Mouse (Mus musculus) natural killer cell, adult 2 months (primary cell): ENCODE measurements around the gene Bpifb1.
"Not testable (repeated sequence)": the region's sequence is repeated elsewhere in the genome, so short reads cannot be mapped to it uniquely, and the experiment has no call there.

Experiments used
- DNase-seq, 2 experiments: peaks; one replicate each; pipeline ENCODE4 v3.0.0; 2022; ENCODE audit warnings: low spot score in 2 of 2

Gene Bpifb1

DNA sequence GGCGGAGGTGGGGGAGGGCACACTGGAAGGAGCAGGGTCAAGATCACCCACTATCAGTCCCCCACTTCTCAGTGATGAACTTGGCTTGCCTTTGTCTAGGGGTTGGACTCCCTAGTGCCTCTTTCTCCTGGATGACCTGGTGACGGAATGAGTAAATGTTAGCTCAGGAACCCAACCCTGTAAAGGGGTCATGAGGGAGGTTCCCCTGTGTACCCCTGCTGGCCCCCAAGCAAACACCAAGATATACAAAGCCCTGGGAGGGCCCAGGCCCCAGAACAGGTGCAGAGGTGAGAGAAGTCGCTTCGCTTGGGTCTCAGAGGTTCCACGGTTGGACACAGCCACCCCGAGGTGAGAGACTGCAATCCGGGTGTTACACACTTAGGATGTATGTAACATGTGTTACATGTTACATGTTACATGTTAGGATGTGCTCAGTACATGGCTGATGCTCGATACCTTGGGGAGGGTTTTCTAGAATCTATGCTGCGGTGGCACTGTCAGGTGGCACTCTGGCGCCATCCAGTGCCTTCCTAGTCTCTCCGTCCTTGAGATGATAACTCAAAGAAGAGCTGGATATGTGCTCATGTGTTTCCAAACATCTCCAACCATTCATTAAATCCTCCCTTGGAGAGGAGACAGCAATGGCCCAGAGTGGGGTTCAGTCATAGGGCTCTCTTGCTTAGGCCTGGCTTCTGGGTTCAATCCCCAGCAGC is at the start of gene Bpifb1:
Gene Bpifb1, plus strand, starts transcription at position 273 of the 713 bp plus-strand sequence.
- no peak for DNase-seq

GRCm38 (mm10) chr2:154142580-154142979 is 48.0 kb upstream of the Bpifb1 start, which contains the start of gene Bpifa1:
Gene Bpifa1, plus strand, starts transcription at chr2:154142880.
- DNase-seq, result no peak

DNA sequence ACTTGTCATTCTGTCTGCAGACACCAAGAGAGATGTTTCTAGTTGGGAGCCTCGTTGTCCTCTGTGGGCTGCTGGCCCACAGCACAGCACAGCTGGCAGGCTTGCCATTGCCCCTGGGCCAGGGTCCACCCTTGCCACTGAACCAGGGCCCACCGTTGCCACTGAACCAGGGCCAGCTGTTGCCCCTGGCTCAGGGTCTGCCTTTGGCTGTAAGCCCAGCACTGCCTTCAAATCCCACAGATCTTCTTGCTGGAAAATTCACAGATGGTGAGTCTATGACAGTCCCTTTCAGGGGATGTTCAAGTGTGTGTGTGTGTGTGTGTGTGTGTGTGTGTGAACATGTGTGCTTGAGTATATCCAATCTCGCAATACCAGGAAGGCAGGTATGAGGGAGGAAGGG is 46.9 kb upstream of the Bpifb1 start:
- no peak for DNase-seq

DNA sequence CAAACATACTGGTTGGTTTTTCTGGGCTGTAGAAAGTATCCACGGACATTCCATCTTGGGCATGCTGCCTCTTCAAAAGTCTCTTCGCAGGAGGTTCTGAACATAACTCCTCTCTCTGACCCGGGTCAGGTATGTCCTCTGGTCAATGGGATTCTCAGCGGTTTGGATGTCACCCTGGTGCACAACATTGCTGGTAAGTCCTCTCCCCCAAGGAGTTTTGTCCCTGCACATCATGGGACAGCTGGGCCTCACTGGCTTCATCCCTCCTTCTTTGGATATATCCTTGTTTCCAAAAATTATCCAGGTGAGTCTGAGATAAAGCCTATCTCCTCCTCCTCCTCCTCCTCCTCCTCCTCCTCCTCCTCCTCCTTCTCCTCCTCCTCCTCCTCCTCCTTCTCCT is 43.1 kb upstream of the Bpifb1 start:
- DNase-seq, result no peak

DNA sequence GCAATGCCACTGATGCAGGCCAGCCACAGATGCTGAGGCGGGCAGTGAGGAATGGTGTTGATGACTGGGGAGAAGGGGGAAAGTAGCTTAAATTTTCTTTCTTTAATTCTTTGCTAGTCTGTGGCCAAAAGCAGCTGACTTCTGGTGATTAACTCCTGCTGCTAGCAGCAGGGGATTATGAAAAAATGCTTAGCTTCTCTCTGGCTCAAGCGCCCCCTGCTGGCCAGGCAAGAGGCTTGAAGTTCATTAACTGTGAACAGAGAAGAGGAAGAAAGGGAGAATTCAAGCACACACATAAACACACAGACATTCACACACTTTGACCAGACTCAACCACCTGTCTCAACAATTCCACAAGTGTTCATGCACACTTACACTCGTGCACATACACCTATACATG is 32.2 kb upstream of the Bpifb1 start:
- DNase-seq, result no peak

DNA sequence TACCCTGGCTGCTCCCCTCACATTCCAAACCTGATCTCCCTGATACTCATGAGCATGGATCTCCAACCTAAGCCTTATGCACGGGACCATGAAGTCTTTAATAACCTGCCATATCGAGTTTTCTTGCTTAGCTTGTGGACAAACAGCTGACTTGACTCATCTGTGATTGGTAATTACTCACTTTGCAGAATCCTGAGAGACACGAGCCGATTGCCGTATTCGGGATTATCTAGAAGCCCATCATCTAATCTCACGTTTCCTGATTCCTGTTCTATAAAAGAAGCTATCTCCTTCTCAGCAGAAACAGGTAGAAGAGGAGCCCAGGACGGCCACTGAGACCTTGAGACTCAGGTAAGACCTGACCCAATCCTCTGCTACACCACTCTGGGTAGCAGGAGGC is 28.3 kb upstream of the Bpifb1 start, which contains the start of gene Bpifa5:
Gene Bpifa5, plus strand, starts transcription at position 301 of the 400 bp plus-strand sequence.
- no peak for DNase-seq

- no peak for DNase-seq
These were observed 27.3 kb upstream of the Bpifb1 start for GRCm38 (mm10) chr2:154163306-154163705.

DNA sequence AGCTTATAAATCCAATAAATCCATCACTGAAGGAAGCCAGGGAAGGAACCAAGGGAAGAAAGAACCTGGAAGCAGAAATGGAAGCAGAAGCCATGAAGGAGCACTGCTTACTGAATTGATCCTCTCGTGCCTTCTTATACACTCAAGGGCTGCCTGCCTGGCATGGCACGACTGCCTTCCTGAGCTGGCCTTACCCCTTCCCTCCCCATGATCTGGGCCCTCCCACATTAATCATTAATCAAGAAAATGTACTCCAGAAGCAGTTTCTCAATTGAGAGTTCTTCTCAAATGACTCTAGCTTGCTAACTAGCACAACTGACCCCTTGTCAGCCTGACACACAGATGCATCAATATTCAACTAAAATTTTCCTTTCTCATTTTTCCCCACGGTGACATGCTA is 21.4 kb upstream of the Bpifb1 start:
- no peak for DNase-seq

DNA sequence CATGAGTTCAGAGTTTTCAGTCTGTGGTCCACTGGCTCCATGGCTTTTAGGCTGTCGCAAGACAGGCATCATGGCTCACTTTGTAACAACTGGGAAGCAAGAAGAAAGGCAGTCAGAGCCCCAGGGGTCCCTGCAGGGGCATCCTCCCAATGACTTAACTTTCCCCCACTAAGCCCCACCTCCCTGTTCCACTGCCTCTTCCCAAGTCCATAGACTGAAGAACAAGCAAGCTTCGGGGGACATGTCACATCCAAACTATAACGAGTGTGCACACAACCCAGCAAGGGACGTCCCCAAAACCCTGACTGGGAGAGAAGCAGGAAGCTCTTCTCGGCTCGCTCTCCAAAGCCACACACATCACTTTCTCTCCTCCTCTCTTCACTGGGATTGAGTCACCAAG is 19.0 kb upstream of the Bpifb1 start:
- no peak for DNase-seq

GRCm38 (mm10) chr2:154173313-154173712 is 17.3 kb upstream of the Bpifb1 start:
- DNase-seq, result no peak

GRCm38 (mm10) chr2:154181900-154182299 is 8.7 kb upstream of the Bpifb1 start:
- DNase-seq, result not testable (repeated sequence)

DNA sequence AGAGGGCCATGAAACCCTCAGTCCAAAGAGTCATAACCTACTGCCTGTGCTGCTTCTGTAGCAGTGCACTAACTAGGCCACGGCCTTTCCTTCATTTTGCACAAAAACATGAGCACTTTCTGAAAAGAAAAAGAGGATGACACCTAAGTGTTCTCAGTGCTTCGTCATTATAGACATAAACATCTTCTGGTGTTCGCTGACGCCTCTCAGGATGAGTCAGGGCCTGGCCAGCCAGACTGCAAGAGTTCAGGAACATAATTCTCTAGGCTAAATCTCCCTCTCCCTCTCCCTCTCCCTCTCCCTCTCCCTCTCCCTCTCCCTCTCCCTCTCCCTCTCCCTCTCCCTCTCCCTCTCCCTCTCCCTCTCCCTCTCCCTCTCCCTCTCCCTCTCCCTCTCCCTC is 7.6 kb upstream of the Bpifb1 start:
- not testable (repeated sequence) for DNase-seq

- DNase-seq, result no peak
These were observed 5.3 kb upstream of the Bpifb1 start for GRCm38 (mm10) chr2:154185319-154185718.

- DNase-seq, result no peak
These were observed 4.9 kb upstream of the Bpifb1 start for GRCm38 (mm10) chr2:154185748-154186147.

DNA sequence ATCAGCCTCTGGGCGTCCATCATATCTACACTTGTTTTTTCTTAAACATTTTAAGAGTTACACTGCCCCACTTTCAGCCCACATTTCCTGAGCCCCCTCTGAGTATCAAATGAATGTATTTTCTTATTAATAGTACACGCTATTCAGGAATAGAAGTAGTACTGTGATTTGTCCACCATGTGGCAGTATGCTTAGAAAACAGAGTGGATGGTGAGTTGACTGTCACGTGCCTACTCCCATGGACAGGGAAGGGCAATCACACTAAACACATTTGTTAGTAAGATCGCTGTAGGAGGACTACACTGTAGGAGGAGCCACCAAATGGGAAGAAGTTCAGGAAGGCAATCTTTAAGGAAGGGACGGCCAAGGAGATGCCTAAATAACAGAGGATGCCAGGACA is 3.1 kb upstream of the Bpifb1 start:
- no peak for DNase-seq

DNA sequence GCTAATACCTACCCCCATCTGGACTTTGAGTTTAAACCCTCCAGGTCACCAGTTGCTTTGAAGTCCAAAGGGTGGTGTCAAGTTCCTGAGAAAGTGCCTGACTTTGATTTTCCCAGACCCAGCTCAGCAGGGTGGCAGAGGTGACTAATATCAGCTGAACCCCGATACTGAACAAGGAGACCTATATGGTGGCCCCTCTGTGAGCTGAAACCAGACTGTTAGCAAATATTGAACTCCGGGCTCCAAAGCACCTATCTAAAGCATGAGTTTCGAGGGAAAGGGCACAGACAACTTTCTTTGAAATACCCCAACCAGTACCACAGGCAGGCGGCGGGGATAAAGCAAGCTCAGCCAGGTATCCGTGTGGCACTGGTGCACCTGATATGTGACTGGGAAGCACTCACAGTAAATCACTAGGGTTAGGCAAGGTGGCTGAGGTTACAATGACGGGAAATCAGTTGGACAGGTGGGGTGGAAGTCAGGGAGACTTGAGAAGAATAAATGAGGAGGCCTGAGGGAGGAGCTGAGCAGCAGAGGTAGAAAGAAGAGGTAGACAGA is 662 bp upstream of the Bpifb1 start:
- DNase-seq, result no peak

GRCm38 (mm10) chr2:154192141-154192540 is 1.5 kb downstream of the Bpifb1 start:
- no peak for DNase-seq

DNA sequence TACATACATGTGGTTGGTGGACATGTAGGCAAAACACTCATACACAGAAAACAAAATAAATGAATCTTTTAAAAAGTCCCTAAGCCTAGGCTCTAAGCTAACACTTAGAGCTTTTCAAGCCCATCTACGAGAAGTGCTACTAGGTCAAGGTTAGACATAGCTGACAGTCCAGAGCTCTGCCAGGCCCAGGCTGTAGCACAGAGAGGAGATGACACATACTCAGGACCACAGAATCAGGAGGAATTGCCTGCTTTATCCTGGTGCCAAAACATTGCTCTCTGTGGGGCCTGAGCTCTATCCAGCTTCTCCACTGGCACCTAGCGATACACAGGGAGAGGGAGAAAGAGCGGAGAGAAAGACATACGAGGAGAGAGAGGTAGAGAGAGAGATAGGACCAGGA is 2.5 kb downstream of the Bpifb1 start:
- no peak for DNase-seq

GRCm38 (mm10) chr2:154193994-154194504 is 3.4 kb downstream of the Bpifb1 start:
- no peak for DNase-seq

GRCm38 (mm10) chr2:154197036-154197435 is 6.4 kb downstream of the Bpifb1 start:
- DNase-seq, result no peak

DNA sequence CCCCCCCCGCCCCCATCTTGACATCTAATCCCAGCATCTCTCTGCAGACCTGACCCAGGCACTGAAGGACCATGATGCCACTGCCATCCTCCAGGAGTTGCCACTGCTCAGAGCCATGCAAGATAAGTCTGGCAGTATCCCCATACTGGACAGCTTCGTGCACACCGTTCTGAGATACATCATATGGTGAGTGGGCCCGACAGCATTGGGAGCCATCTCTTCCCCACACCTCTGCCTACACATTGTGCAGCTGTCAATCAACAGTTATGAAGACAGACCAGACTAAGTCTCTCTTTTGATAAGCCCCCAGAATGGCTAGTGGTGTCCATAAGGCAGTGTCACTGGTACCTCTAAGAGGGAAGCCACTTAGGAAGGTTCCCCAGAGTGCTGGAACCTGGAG is 14.0 kb downstream of the Bpifb1 start:
- no peak for DNase-seq

DNA sequence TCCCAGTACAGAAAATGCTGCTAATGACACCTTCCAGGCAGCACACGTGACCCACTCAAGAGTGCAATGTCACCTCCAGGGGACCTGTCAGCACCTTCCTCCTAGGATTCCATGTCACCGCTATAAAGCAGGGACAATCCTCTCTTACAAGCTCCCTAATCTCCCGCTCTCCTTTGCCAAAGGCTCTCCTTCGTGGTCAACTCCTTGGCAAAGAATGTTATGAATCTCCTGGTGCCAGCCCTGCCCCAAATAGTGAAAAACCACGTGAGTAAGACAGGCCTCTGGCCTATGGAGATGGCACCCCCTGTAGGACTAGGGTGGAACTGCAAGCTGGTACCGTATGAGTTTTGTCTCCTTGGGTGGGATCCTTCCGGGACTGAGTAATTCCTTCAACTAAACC is 16.3 kb downstream of the Bpifb1 start:
- no peak for DNase-seq

DNA sequence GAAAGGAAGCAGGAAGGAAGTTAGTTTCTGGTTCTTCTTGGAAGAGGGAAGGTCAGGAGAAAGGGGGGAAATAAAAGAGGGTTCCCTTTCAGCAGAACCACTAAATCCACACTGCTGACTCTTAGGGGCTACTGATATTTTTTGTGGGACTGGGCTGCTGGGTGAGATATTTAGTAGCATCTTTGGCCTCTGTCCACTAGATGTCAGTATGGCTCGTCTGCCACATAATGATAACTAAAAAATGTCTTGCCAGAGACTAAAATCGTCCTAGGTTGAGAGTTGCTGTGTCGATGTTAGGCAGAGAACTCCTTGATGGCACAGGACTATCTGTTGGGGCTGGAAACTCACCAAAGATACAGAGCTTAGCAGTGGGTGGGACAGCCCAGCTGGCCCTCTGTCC is 18.5 kb downstream of the Bpifb1 start:
- DNase-seq, result no peak
